Mouse (Mus musculus): ENCODE measurements at regions not wholly inside any gene's neighbourhood (a gene's known extent, or its start where the extent isn't known, plus 50 kb on each side); places are given as distances from the start of the nearest gene placed in this dataset.
"Not testable (repeated sequence)": the region's sequence is repeated elsewhere in the genome, so short reads cannot be mapped to it uniquely, and the experiment has no call there.

- H3K27ac ChIP-seq (ENCODE audit: low read length), result no peak overlapping the region
- no peaks in the 10 kb centered on the region for H3K4me1 ChIP-seq (ENCODE audit: control insufficient read depth, insufficient read depth, low read length)
- WGBS, result 74% methylated on average over 3 of the region's 3 CpGs
Observed at GRCm38 (mm10) chr6:6310213-6310612, 93.2 kb upstream of the Slc25a13 start.

GRCm38 (mm10) chr6:6307618-6308017 lies 90.6 kb upstream of the Slc25a13 start:
- ATAC-seq (ENCODE audit: insufficient read depth, low FRiP score), result no peak
- Histone ChIP-seq H3K9me3 (replicated peaks; ENCODE audit: control insufficient read depth, low read length) (no peaks in the 10 kb centered on the region), H3K36me3 (ENCODE audit: control insufficient read depth, insufficient read depth, low read length) (no peaks in the 10 kb centered on the region), H3K4me2 (ENCODE audit: low read depth, low read length) (no peak overlapping the region), H3K4me3 (replicated peaks; ENCODE audit: low read length) (no peak overlapping the region), H3K9ac (ENCODE audit: low read length) (no peak overlapping the region), H3K4me1 (ENCODE audit: control insufficient read depth, insufficient read depth, low read length) (no peaks in the 10 kb centered on the region), H3K27ac (ENCODE audit: low read length) (no peak overlapping the region), H3K27me3 (ENCODE audit: control insufficient read depth, insufficient read depth, low read length) (no peaks in the 10 kb centered on the region)
- WGBS, result 77% methylated on average over 2 of the region's 2 CpGs

More at GRCm38 (mm10) chr6:6310213-6310612, 93.2 kb upstream of the Slc25a13 start:
- Histone ChIP-seq H3K9ac (ENCODE audit: low read length) (no peak overlapping the region), H3K4me3 (replicated peaks; ENCODE audit: low read length) (no peak overlapping the region), H3K36me3 (ENCODE audit: control insufficient read depth, insufficient read depth, low read length) (no peaks in the 10 kb centered on the region), H3K4me2 (ENCODE audit: low read depth, low read length) (no peak overlapping the region), H3K27me3 (ENCODE audit: control insufficient read depth, insufficient read depth, low read length) (no peaks in the 10 kb centered on the region), H3K9me3 (replicated peaks; ENCODE audit: control insufficient read depth, low read length) (no peaks in the 10 kb centered on the region)
- ATAC-seq (ENCODE audit: insufficient read depth, low FRiP score), result no peak

GRCm38 (mm10) chr6:6303767-6304166 lies 86.8 kb upstream of the Slc25a13 start:
- Histone ChIP-seq H3K27ac (ENCODE audit: low read length) (no peak overlapping the region), H3K9me3 (replicated peaks; ENCODE audit: control insufficient read depth, low read length) (no peaks in the 10 kb centered on the region), H3K4me3 (replicated peaks; ENCODE audit: low read length) (no peak overlapping the region), H3K9ac (ENCODE audit: low read length) (no peak overlapping the region), H3K4me2 (ENCODE audit: low read depth, low read length) (no peak overlapping the region), H3K4me1 (ENCODE audit: control insufficient read depth, insufficient read depth, low read length) (no peaks in the 10 kb centered on the region), H3K36me3 (ENCODE audit: control insufficient read depth, insufficient read depth, low read length) (no peaks in the 10 kb centered on the region), H3K27me3 (ENCODE audit: control insufficient read depth, insufficient read depth, low read length) (no peaks in the 10 kb centered on the region)
- no peak for ATAC-seq (ENCODE audit: insufficient read depth, low FRiP score)
- WGBS, result 45% methylated on average over 5 of the region's 5 CpGs

- H3K9ac ChIP-seq (ENCODE audit: low read length), result no peak overlapping the region
- WGBS, result 78% methylated on average over 6 of the region's 6 CpGs
- no peak for ATAC-seq (ENCODE audit: insufficient read depth, low FRiP score)
- no peaks in the 10 kb centered on the region for H3K4me1 ChIP-seq (ENCODE audit: control insufficient read depth, insufficient read depth, low read length)
- no peak overlapping the region for H3K4me3 ChIP-seq (replicated peaks; ENCODE audit: low read length)
- H3K27me3 ChIP-seq (ENCODE audit: control insufficient read depth, insufficient read depth, low read length), result no peaks in the 10 kb centered on the region
- H3K9me3 ChIP-seq (replicated peaks; ENCODE audit: control insufficient read depth, low read length), result no peaks in the 10 kb centered on the region
- H3K4me2 ChIP-seq (ENCODE audit: low read depth, low read length), result no peak overlapping the region
- H3K27ac ChIP-seq (ENCODE audit: low read length), result no peak overlapping the region
- no peaks in the 10 kb centered on the region for H3K36me3 ChIP-seq (ENCODE audit: control insufficient read depth, insufficient read depth, low read length)
Observed at GRCm38 (mm10) chr6:6301001-6301510, 84.1 kb upstream of the Slc25a13 start.

- H3K4me3 ChIP-seq (replicated peaks; ENCODE audit: low read length), result no peak overlapping the region
- no peak overlapping the region for H3K27ac ChIP-seq (ENCODE audit: low read length)
- no peaks in the 10 kb centered on the region for H3K27me3 ChIP-seq (ENCODE audit: control insufficient read depth, insufficient read depth, low read length)
- WGBS, result 41% methylated on average over 14 of the region's 14 CpGs
- H3K36me3 ChIP-seq (ENCODE audit: control insufficient read depth, insufficient read depth, low read length), result no peaks in the 10 kb centered on the region
- no peak overlapping the region for H3K4me2 ChIP-seq (ENCODE audit: low read depth, low read length)
- H3K4me1 ChIP-seq (ENCODE audit: control insufficient read depth, insufficient read depth, low read length), result no peaks in the 10 kb centered on the region
- no peak overlapping the region for H3K9ac ChIP-seq (ENCODE audit: low read length)
- H3K9me3 ChIP-seq (replicated peaks; ENCODE audit: control insufficient read depth, low read length), result no peaks in the 10 kb centered on the region
- 0 out of 2 replicates have a peak, but pooled peaks have one; percentile 33 for ATAC-seq (ENCODE audit: insufficient read depth, low FRiP score)
Observed at GRCm38 (mm10) chr6:6298867-6299852, 82.2 kb upstream of the Slc25a13 start.

GRCm38 (mm10) chr6:6295551-6295950 lies 78.6 kb upstream of the Slc25a13 start:
- H3K36me3 ChIP-seq (ENCODE audit: control insufficient read depth, insufficient read depth, low read length); H3K4me2 ChIP-seq (ENCODE audit: low read depth, low read length); H3K4me3 ChIP-seq (replicated peaks; ENCODE audit: low read length); H3K9me3 ChIP-seq (replicated peaks; ENCODE audit: control insufficient read depth, low read length); H3K9ac ChIP-seq (ENCODE audit: low read length); ATAC-seq (ENCODE audit: insufficient read depth, low FRiP score); H3K4me1 ChIP-seq (ENCODE audit: control insufficient read depth, insufficient read depth, low read length); H3K27me3 ChIP-seq (ENCODE audit: control insufficient read depth, insufficient read depth, low read length); H3K27ac ChIP-seq (ENCODE audit: low read length): not testable (repeated sequence)
- WGBS, result 71% methylated on average over 2 of the region's 2 CpGs

- 63% methylated on average over 3 of the region's 3 CpGs for WGBS
- Histone ChIP-seq H3K9me3 (replicated peaks; ENCODE audit: control insufficient read depth, low read length) (no peaks in the 10 kb centered on the region), H3K9ac (ENCODE audit: low read length) (no peak overlapping the region), H3K27ac (ENCODE audit: low read length) (no peak overlapping the region), H3K4me2 (ENCODE audit: low read depth, low read length) (no peak overlapping the region), H3K4me3 (replicated peaks; ENCODE audit: low read length) (no peak overlapping the region), H3K4me1 (ENCODE audit: control insufficient read depth, insufficient read depth, low read length) (no peaks in the 10 kb centered on the region), H3K36me3 (ENCODE audit: control insufficient read depth, insufficient read depth, low read length) (no peaks in the 10 kb centered on the region), H3K27me3 (ENCODE audit: control insufficient read depth, insufficient read depth, low read length) (no peaks in the 10 kb centered on the region)
- ATAC-seq (ENCODE audit: insufficient read depth, low FRiP score), result no peak
Observed at GRCm38 (mm10) chr6:6291781-6292180, 74.8 kb upstream of the Slc25a13 start.

- Histone ChIP-seq H3K27me3 (ENCODE audit: control insufficient read depth, insufficient read depth, low read length) (no peaks in the 10 kb centered on the region), H3K4me2 (ENCODE audit: low read depth, low read length) (no peak overlapping the region), H3K9me3 (replicated peaks; ENCODE audit: control insufficient read depth, low read length) (no peaks in the 10 kb centered on the region), H3K36me3 (ENCODE audit: control insufficient read depth, insufficient read depth, low read length) (no peaks in the 10 kb centered on the region), H3K9ac (ENCODE audit: low read length) (no peak overlapping the region), H3K27ac (ENCODE audit: low read length) (no peak overlapping the region), H3K4me1 (ENCODE audit: control insufficient read depth, insufficient read depth, low read length) (no peaks in the 10 kb centered on the region), H3K4me3 (replicated peaks; ENCODE audit: low read length) (no peak overlapping the region)
- 91% methylated on average over 7 of the region's 7 CpGs for WGBS
- ATAC-seq (ENCODE audit: insufficient read depth, low FRiP score), result no peak
Observed at GRCm38 (mm10) chr6:6290427-6290826, 73.5 kb upstream of the Slc25a13 start.

GRCm38 (mm10) chr6:6289806-6290205 lies 72.8 kb upstream of the Slc25a13 start:
- Histone ChIP-seq H3K27me3 (ENCODE audit: control insufficient read depth, insufficient read depth, low read length) (no peaks in the 10 kb centered on the region), H3K9me3 (replicated peaks; ENCODE audit: control insufficient read depth, low read length) (no peaks in the 10 kb centered on the region), H3K27ac (ENCODE audit: low read length) (no peak overlapping the region), H3K36me3 (ENCODE audit: control insufficient read depth, insufficient read depth, low read length) (no peaks in the 10 kb centered on the region), H3K4me1 (ENCODE audit: control insufficient read depth, insufficient read depth, low read length) (no peaks in the 10 kb centered on the region), H3K4me3 (replicated peaks; ENCODE audit: low read length) (no peak overlapping the region), H3K4me2 (ENCODE audit: low read depth, low read length) (no peak overlapping the region), H3K9ac (ENCODE audit: low read length) (no peak overlapping the region)
- WGBS, result 34% methylated on average over 6 of the region's 6 CpGs
- no peak for ATAC-seq (ENCODE audit: insufficient read depth, low FRiP score)

All from stomach, embryonic 16.5 days (tissue).